Mouse (Mus musculus): ENCODE measurements around the gene Lrrn3. TPM values are rescaled to one million over a fixed set of nuclear protein-coding genes. Genes with fewer than 3 reads are reported as not detected.

Lrrn3 gene
- 0.10 TPM for polyA plus RNA-seq (2014; fragmentation: Illumina TruSeq; extraction: RNeasy Lipid Tissue Mini Kit (QIAGEN cat#74804); ENCODE audit: low read depth, low replicate concordance)

GRCm38 (mm10) chr12:41486331-41486730 lies at the start of gene Lrrn3:
Lrrn3 (minus strand) TSS chr12:41486431.

